Mouse (Mus musculus): ENCODE measurements at regions not wholly inside any gene's neighbourhood (a gene's known extent, or its start where the extent isn't known, plus 50 kb on each side); places are given as distances from the start of the nearest gene placed in this dataset.
A peak's percentile ranks its signal among the peaks of the same experiment; 100 is the strongest.

GRCm38 (mm10) chr15:50053892-50054291 lies 3830.8 kb upstream of the Gm7489 start:
- no peak overlapping the region for H3K9ac ChIP-seq (ENCODE audit: control insufficient read depth, low read depth, low read length, poor library complexity, severe bottlenecking)
- H3K4me3 ChIP-seq (ENCODE audit: control insufficient read depth in 1 of 2, insufficient read depth in 1 of 2, low read depth in 2 of 2, low read length in 2 of 2), result no peak overlapping the region
- no peaks in the 10 kb centered on the region for H3K9me3 ChIP-seq (replicated peaks; ENCODE audit: insufficient read depth, low read length)
- H3K36me3 ChIP-seq (ENCODE audit: control insufficient read depth in 1 of 2, insufficient read depth in 2 of 2, low read length in 2 of 2), result no peaks in the 10 kb centered on the region
- no peaks in the 10 kb centered on the region for H3K4me1 ChIP-seq (ENCODE audit: control insufficient read depth in 1 of 2, insufficient read depth in 2 of 2, low read length in 2 of 2)
- H3K79me2 ChIP-seq (ENCODE audit: control insufficient read depth, insufficient read depth, low read length, poor library complexity), result no peaks in the 10 kb centered on the region
- no peak for DNase-seq (ENCODE audit: low read depth, low spot score)
- no peak overlapping the region for H3K27ac ChIP-seq (ENCODE audit: control insufficient read depth, low read depth, low read length)
- TF ChIP-seq TBP (IDR thresholded peaks at IDR 0.05; ENCODE audit: low read depth, low read length) (no peak), ZKSCAN1 (IDR thresholded peaks at IDR 0.05; ENCODE audit: low read depth, low read length) (no peak), CHD2 (IDR thresholded peaks at IDR 0.05; ENCODE audit: low read length) (no peak), RCOR1 (IDR thresholded peaks at IDR 0.05; ENCODE audit: low read depth, low read length) (no peak), MEF2A (IDR thresholded peaks at IDR 0.05; ENCODE audit: extremely low read depth, insufficient replicate concordance, low read depth, low read length, poor library complexity, severe bottlenecking) (no peak), SIN3A (IDR thresholded peaks at IDR 0.05; ENCODE audit: low read length) (no peak), USF2 (IDR thresholded peaks at IDR 0.05; ENCODE audit: borderline replicate concordance in 1 of 2, insufficient read depth in 1 of 2, low read depth in 1 of 2, low read length in 2 of 2) (no peak), MYC (IDR thresholded peaks at IDR 0.05; ENCODE audit: low read depth, low read length) (no peak), USF1 (IDR thresholded peaks at IDR 0.05; ENCODE audit: low read depth, low read length) (no peak), RAD21 (IDR thresholded peaks at IDR 0.05; ENCODE audit: low read depth, low read length) (no peak), MAX (IDR thresholded peaks at IDR 0.05; ENCODE audit: low read length) (no peak), POLR2AphosphoS2 (IDR thresholded peaks at IDR 0.05; ENCODE audit: low read length) (no peak), ZNF384 (IDR thresholded peaks at IDR 0.05; ENCODE audit: low read depth, low read length) (no peak), MAZ (IDR thresholded peaks at IDR 0.05; ENCODE audit: low read depth, low read length) (no peak), JUND (IDR thresholded peaks at IDR 0.05; ENCODE audit: low read depth, low read length) (no peak), MYB (IDR thresholded peaks at IDR 0.05; ENCODE audit: low read depth, low read length) (no peak), GATA1 (IDR thresholded peaks at IDR 0.05; ENCODE audit: low read depth, low read length) (no peak), CHD1 (IDR thresholded peaks at IDR 0.05; ENCODE audit: low read depth, low read length) (no peak), ETS1 (IDR thresholded peaks at IDR 0.05; ENCODE audit: low read depth, low read length) (no peak)
- no peaks in the 10 kb centered on the region for H3K27me3 ChIP-seq (ENCODE audit: control insufficient read depth in 1 of 2, insufficient read depth in 2 of 2, low read length in 2 of 2)

- TF ChIP-seq JUND (IDR thresholded peaks at IDR 0.05; ENCODE audit: low read depth, low read length), result no peak
- TF ChIP-seq MAZ (IDR thresholded peaks at IDR 0.05; ENCODE audit: low read depth, low read length), result no peak
- TF ChIP-seq USF2 (IDR thresholded peaks at IDR 0.05; ENCODE audit: borderline replicate concordance in 1 of 2, insufficient read depth in 1 of 2, low read depth in 1 of 2, low read length in 2 of 2), result no peak
- TF ChIP-seq MAX (IDR thresholded peaks at IDR 0.05; ENCODE audit: low read length), result no peak
- no peak for TF ChIP-seq CTCF (IDR thresholded peaks at IDR 0.05 in 2 of 3, conservative IDR thresholded peaks at IDR 0.05 in 1 of 3; ENCODE audit: control insufficient read depth in 1 of 3, insufficient read depth in 1 of 3, low read depth in 2 of 3, low read length in 3 of 3, poor library complexity in 1 of 3, severe bottlenecking in 1 of 3)
- no peak for TF ChIP-seq BHLHE40 (IDR thresholded peaks at IDR 0.05; ENCODE audit: borderline replicate concordance, low read depth, low read length)
- no peak for TF ChIP-seq GATA1 (IDR thresholded peaks at IDR 0.05; ENCODE audit: low read depth, low read length)
- no peak for TF ChIP-seq MAFK (IDR thresholded peaks at IDR 0.05; ENCODE audit: borderline replicate concordance, low read depth, low read length)
- no peak for TF ChIP-seq POLR2AphosphoS2 (IDR thresholded peaks at IDR 0.05; ENCODE audit: low read length)
- no peak for TF ChIP-seq TBP (IDR thresholded peaks at IDR 0.05; ENCODE audit: low read depth, low read length)
- TF ChIP-seq TAL1 (IDR thresholded peaks at IDR 0.05; ENCODE audit: low read length), result no peak
- no peak for TF ChIP-seq NELFE (IDR thresholded peaks at IDR 0.05; ENCODE audit: low read depth, low read length)
- TF ChIP-seq RCOR1 (IDR thresholded peaks at IDR 0.05; ENCODE audit: low read depth, low read length), result no peak
- no peak for TF ChIP-seq USF1 (IDR thresholded peaks at IDR 0.05; ENCODE audit: low read depth, low read length)
- no peak for TF ChIP-seq SIN3A (IDR thresholded peaks at IDR 0.05; ENCODE audit: low read length)
- no peak for TF ChIP-seq POLR2A (IDR thresholded peaks at IDR 0.05; ENCODE audit: control insufficient read depth in 1 of 2, insufficient read depth in 1 of 2, low read depth in 1 of 2, low read length in 2 of 2, poor library complexity in 1 of 2)
- TF ChIP-seq CHD2 (IDR thresholded peaks at IDR 0.05; ENCODE audit: low read length), result no peak
- no peak for TF ChIP-seq MXI1 (IDR thresholded peaks at IDR 0.05; ENCODE audit: low read depth, low read length)
- TF ChIP-seq ETS1 (IDR thresholded peaks at IDR 0.05; ENCODE audit: low read depth, low read length), result no peak
- TF ChIP-seq TCF12 (IDR thresholded peaks at IDR 0.05; ENCODE audit: low read depth, low read length), result no peak
- no peaks in the 10 kb centered on the region for H3K9me3 ChIP-seq (replicated peaks; ENCODE audit: insufficient read depth, low read length)
- DNase-seq (ENCODE audit: low read depth, low spot score), result peak; percentile 28
These were observed 3806.5 kb upstream of the Gm7489 start for GRCm38 (mm10) chr15:50078246-50078645.

More at GRCm38 (mm10) chr15:50078246-50078645, 3806.5 kb upstream of the Gm7489 start:
- Histone ChIP-seq H3K4me1 (ENCODE audit: control insufficient read depth in 1 of 2, insufficient read depth in 2 of 2, low read length in 2 of 2) (no peaks in the 10 kb centered on the region), H3K27me3 (ENCODE audit: control insufficient read depth in 1 of 2, insufficient read depth in 2 of 2, low read length in 2 of 2) (no peaks in the 10 kb centered on the region), H3K4me3 (ENCODE audit: control insufficient read depth in 1 of 2, insufficient read depth in 1 of 2, low read depth in 2 of 2, low read length in 2 of 2) (no peak overlapping the region), H3K36me3 (ENCODE audit: control insufficient read depth in 1 of 2, insufficient read depth in 2 of 2, low read length in 2 of 2) (no peaks in the 10 kb centered on the region), H3K27ac (ENCODE audit: control insufficient read depth, low read depth, low read length) (no peak overlapping the region), H3K9ac (ENCODE audit: control insufficient read depth, low read depth, low read length, poor library complexity, severe bottlenecking) (no peak overlapping the region), H3K79me2 (ENCODE audit: control insufficient read depth, insufficient read depth, low read length, poor library complexity) (no peaks in the 10 kb centered on the region)
